Mouse (Mus musculus) left cerebral cortex, postnatal 25 days (tissue): ENCODE measurements around the gene Lrrc36. TPM values are rescaled to one million over a fixed set of nuclear protein-coding genes. Genes with fewer than 3 reads are reported as not detected.

Experiments
- DNase-seq, 2 experiments: peaks; one replicate each; pipeline ENCODE4 v3.0.0; 2022; ENCODE audit warnings: low spot score in 2 of 2, mixed read lengths in 1 of 2
- intact Hi-C: fragments of 180-260 bp; cut with DNase I; formaldehyde crosslinking; loops from one replicate; pipeline ENCODE4 v1.15.1; 2025
- total RNA-seq, 2 experiments: library from RNA; stranded (reverse); gene quantifications; 2 replicates each; pipeline ENCODE4 v1.2.3; 2021

Gene Lrrc36
- total RNA-seq, 2 experiments from 2014 or later: 0.28 to 0.41 TPM

GRCm38 (mm10) chr8:105475742-105476141 lies 62.4 kb downstream of the Lrrc36 start:
- intact Hi-C loops: loop anchor here (5.0 to 10.0 kb wide), 2 partner anchors 103 to 121 kb away; partner anchors contain the start of gene Plekhg4
- DNase-seq: no peak

DNA sequence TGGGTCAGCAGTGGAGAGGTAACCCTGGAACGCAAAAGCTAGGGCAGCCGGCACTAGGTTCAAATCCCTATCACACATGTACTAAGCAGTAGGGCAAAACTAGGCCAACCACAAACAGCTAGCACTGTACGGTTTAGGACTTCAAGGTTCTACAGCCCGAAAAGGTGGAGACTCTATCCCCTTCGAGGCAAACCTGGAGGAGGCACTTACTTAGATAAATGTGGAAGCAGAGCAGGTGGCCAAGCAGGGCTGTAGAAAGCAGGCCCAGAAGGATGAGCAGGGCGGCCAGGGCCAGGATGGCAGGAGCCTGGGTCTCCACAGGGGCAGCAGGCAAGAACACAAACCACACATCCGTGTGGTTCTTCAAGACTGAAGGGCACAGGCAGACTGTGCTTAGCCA lies 62.8 kb downstream of the Lrrc36 start:
- intact Hi-C loops: loop anchor here (5.0 to 10.0 kb wide), 2 partner anchors 104 to 121 kb away; partner anchors contain the start of gene Plekhg4
- no peak for DNase-seq

GRCm38 (mm10) chr8:105476628-105477413 lies 63.5 kb downstream of the Lrrc36 start:
- DNase-seq: no peak
- intact Hi-C loops: loop anchor here (5.0 to 10.0 kb wide), 2 partner anchors 105 to 122 kb away; partner anchors contain the start of gene Plekhg4

GRCm38 (mm10) chr8:105477792-105478191 lies 64.4 kb downstream of the Lrrc36 start:
- no peak for DNase-seq
- intact Hi-C loops: loop anchor here (5.0 to 10.0 kb wide), 2 partner anchors 105 to 123 kb away; partner anchors contain the start of gene Plekhg4

- no peak for DNase-seq
- intact Hi-C loops: no loop called here
Observed at GRCm38 (mm10) chr8:105481013-105481412, 67.6 kb downstream of the Lrrc36 start.

DNA sequence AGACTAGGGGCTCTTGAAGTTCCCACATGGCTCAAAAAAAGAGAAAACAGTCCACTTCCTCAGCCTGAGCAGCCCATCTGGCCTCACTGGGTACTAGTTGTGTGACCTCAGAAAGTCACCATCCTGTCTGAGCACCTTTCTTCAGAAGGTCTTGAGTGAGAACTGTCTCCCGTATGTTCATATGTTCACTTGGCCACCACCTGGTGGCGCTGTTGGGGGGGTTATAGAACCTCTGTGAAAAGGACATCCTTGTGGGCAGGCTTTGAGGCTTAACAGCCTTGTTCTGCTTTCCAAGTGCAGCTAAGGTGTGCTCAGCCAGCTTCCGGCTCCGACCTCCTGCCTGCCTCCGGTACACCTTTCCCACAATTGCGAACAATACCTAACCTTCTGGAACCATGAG lies 68.1 kb downstream of the Lrrc36 start:
- intact Hi-C loops: no loop called here

DNA sequence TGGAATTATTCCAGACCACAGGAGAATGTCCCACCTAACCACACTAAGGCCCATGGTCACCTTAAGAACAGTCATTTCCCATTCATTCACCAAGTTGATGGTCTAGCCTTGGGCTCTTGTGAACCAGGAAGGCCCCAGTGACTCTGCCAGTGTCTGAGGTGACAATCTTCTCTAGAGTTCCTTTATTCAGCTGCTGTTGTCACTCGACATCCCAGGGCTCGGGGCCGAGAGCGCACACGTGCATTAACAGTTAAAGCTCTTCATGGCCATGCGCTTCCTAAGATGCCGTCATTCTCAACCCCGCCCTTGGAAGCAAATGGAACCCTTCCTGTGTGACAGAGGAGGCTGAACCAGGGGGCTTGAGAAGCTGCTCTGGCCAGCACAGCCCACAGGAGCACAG lies 68.8 kb downstream of the Lrrc36 start:
- intact Hi-C loops: no loop called here
- no peak for DNase-seq

More for the DNA sequence above, 68.1 kb downstream of the Lrrc36 start:
- DNase-seq: no peak

DNA sequence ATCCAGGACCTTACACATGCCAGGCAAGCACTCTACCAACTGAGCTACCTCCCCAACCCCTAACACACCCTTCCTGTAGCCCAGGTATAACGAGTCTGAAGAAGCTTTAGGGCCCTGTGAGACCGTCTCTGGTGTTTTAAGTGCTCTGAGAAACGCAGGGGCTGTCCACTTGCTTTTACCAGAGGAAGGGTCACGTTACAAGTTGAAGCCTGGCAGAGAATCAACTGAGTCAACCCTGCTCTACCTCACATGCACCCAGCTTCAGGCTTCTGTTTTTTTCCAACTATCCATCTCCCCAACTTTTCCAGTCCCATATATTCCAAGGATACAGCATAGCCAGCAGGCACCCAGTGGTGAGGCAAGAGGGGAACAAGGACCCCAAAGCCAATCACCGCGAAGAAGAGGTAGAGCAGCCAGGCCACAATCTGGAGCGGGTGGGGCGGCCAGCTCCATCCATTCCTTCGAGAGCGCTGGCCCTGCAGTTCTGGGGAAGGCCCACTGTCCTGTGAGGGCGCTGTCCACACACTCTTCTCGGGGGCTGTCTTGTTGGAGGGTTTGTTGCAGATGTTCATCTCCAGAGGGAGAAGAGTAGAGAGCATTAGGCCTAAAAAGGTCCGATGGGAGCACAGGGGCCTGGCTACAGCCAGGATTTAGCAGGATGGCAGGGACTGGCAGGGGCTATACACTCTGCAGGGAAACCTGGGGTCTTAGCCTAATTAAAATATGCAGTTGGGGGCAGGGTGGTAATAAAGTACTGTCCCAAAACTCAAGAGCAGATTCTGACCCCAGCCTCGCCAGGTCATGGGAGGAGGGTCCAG lies 70.0 kb downstream of the Lrrc36 start:
- no peak for DNase-seq
- intact Hi-C loops: no loop called here

- intact Hi-C loops: no loop called here
Observed at GRCm38 (mm10) chr8:105484030-105484368, 70.6 kb downstream of the Lrrc36 start.

DNA sequence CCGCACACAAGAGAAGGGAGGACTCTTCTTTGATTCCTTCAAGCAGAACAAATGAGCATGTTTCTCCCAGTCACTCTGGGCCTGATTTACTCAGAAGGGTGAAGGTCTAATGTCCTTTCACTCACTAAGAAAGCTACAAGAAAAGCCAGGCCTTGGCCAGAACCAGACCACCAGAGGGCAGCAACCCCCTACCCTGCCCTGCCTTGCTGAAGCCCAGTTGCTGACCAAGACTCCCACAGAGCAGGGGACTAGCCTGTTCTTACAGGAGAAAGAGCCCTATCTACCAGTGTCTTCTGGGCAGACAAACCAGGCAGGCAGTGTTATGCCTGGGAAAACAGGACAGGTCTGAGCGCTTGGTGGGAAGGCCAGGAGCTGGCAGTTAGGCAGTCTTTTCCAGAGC lies 71.0 kb downstream of the Lrrc36 start:
- intact Hi-C loops: no loop called here
- DNase-seq: no peak

More at GRCm38 (mm10) chr8:105484030-105484368, 70.6 kb downstream of the Lrrc36 start:
- DNase-seq: no peak

- intact Hi-C loops: no loop called here
- no peak for DNase-seq
Observed at GRCm38 (mm10) chr8:105488082-105488481, 74.7 kb downstream of the Lrrc36 start.

- no peak for DNase-seq
- intact Hi-C loops: no loop called here
Observed at GRCm38 (mm10) chr8:105489281-105489680, 75.9 kb downstream of the Lrrc36 start.

DNA sequence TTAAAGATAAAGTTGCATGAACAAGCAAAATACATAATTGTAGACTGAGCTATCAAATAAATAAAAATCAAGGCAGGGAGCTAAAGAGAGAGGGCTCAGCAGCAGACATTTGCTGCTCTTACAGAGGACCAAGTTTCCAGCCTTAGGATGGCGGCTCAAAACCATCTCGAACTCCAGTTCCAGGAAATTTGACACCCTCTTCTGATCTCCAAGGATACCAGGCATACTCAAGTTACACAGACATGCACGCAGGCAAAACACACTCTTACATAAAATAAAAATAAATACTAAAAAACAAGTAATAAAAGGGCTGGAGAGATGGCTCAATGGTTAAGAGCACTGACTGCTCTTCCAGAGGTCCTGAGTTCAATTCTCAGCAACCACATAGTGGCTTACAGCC lies 80.1 kb downstream of the Lrrc36 start:
- no peak for DNase-seq
- intact Hi-C loops: no loop called here

DNA sequence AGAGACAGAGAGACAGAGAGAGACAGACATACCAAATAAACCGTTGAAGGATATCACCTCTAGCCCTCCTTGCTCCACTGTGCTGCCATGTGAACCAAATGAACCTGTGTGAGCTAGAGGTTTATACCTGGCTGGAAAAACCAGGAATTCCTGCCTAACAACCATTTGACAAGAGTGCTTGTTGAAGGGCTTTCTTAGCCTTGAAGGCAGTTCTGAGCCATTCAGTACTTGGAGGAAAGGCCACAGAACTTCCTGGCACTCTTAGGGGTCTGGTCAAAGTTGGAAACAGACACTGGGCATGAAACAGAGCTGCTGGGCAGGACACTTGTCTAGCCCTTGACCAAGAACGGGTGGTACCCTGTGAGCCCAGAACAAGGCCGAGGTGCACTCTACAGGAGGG lies 81.2 kb downstream of the Lrrc36 start:
- no peak for DNase-seq
- intact Hi-C loops: no loop called here

DNA sequence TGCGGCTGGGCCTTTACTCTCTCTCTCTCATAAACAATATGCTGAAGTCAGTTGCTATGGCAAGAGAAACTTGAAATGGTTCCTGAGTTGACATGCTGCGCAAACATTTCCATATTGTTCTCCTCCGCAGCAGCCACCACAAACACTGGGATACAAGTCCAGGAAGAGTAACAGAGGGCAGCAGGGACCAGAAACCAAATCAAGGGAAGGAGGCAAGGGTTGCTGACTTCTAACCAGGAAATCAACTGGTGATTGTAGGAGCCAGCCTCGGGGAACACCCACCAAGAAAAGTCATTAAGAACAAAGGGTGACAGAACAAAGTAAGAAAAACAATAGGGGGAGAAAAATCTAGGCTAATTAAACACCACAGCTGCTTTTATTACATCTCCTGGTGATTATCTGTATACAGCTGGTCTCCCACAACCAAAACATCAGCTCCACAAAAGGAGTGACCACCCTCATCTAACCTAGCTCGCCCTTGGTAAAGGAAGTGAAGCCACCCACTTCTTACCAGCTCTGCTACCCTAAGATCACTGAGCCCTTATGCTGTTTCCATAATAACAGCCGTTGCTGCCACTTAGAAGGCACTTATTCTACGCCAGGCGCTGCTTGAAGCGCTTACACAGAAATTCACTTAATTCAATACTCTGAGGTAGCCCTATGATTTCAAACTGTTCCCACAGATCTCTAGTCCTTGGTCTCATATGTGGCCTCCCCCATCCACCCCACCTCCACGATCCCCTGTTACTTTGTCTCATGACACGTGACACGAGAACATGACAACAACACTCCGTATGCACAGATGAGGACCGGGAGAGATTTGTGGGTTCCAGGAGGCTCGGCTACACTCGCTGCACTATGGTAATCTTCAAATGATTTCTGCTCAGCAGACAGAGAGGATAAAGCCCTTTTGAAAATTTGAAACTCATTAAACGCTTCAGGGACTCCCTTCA lies 82.3 kb downstream of the Lrrc36 start:
- intact Hi-C loops: no loop called here
- DNase-seq: peak in 1 of 2 experiments; percentile 22

GRCm38 (mm10) chr8:105496439-105497180 lies 83.2 kb downstream of the Lrrc36 start, which contains the start of gene Zdhhc1:
Gene Zdhhc1 (minus strand): TSS chr8:105496902.
- intact Hi-C loops: no loop called here
- peak; percentile 89 to 92 for DNase-seq

- intact Hi-C loops: no loop called here
- no peak for DNase-seq
Observed at GRCm38 (mm10) chr8:105499787-105500186, 86.4 kb downstream of the Lrrc36 start.

DNA sequence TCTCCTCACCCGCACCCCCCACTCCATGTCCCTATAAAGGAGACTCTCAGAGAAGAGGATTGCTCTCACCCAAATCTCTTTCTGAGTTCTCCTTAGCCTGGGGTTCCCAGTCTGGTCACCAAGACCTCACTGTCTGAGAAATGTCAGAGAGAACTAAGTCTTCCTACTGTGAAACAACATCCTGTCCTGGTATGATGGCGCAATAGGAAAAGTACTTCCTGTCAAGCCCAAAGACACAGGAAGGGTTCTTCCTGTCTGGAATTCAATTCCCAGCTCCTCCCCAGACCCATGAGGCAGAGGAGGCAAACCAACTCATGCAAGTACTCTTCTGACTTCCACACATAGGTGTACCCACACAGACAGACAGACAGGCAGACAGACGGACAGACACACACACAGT lies 91.2 kb downstream of the Lrrc36 start:
- intact Hi-C loops: no loop called here
- DNase-seq: no peak

GRCm38 (mm10) chr8:105506977-105507376 lies 93.6 kb downstream of the Lrrc36 start:
- no peak for DNase-seq
- intact Hi-C loops: no loop called here
